Mouse (Mus musculus) right cerebral cortex, adult 2 months (tissue): ENCODE data around the gene Decr2.
A peak's percentile ranks its signal among the peaks of the same experiment; 100 is the strongest.
"Not testable (repeated sequence)": the region's sequence is repeated elsewhere in the genome, so short reads cannot be mapped to it uniquely, and the experiment has no call there.

Source experiments
- DNase-seq, 2 experiments: peaks; one replicate each; pipeline ENCODE4 v3.0.0; 2021 to 2022; ENCODE audit warnings: low spot score in 2 of 2

The Decr2 gene

DNA sequence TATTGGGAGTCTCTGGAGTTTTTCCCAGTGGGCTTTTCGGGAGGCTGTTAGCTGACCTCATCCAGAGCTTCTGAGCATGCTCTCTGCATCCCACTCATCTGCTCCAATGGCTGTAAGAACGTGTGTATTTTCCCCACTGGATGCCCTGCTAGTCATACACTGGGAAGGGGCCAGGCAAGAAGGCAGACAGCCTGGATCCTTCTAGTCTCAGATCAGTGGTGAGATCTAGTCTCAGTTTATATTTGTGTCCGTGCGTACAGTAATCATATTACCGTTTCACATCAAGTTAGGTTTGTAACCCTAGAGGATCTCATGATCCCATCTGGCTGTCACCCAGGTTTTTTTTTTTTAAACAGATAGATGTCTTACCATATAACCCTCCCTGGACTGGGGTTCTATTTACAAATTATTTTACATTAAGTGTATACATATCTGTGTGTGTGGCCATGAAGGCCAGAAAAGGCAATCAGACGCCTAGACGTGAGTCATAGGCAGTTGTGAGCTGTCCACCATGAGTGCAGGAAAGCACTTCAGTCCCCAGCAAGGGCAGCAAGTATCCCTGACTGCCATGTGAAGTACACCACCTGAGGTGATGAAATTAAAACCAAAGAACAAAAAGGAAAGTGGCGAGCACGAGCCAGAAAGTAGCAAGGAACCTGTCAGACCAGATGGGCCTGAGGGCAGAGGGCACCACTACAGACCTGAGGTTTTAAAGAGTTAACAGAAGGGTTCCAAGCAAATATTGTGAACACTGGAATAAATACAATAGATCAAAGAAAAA is 32.2 kb downstream of the Decr2 start:
- no peak for DNase-seq

- DNase-seq: peak in 1 of 2 experiments; percentile 52
Measured at GRCm38 (mm10) chr17:26057278-26057677, 32.9 kb downstream of the Decr2 start.

GRCm38 (mm10) chr17:26055164-26055563 is 35.0 kb downstream of the Decr2 start:
- no peak for DNase-seq

DNA sequence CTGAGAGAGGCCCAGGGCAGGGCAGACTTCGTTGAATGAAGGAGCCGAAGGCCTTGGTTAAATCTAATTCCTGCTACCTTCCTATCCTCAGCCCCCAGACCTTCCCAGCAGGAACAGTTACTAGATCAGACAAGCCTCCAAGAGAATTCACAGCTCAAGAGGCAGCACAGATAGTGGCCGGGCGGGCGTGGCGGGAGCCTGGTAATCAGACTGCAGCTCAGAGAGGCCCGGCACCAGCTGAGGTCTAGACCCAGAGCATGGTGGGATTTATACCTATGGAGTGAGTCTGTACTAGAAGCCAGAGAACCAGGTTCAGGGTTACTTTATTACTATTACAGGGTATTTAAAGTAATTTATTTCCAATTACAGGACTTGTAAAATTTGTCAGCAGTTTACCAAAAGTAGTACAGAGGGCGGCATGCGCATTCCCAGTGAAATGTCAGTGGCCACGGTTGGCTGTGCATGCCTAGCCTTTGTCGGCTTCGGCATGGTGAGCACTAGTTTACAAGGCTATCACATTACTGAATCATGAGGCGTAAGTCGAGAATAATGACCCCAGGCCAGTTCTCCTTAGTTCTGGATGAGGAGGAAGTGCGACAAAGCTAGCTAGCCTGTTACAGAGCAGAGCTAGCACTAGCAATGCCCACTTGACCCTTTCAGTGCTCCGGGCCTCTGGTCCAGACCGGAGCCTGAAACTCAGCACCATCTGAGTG is 35.8 kb downstream of the Decr2 start:
- DNase-seq: no peak

DNA sequence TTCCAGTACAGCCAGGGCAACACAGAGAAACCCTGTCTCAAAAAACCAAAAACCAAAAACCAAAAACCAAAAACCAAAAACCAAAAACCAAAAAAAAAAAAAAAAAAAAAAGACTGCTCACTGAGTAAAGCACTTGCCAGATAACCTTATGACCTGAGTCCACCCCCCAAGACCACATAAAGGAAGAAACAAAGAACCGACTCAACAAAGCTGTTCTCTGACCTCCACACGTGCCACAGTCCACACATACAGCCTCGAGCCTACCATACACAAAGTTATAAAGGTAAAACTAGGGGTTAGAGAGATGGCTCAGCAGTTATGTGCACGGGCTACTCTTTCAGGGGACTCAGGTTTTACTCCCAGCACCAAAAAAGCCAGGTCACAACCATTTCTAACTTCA is 37.4 kb downstream of the Decr2 start:
- no peak for DNase-seq

GRCm38 (mm10) chr17:26052074-26052473 is 38.1 kb downstream of the Decr2 start:
- DNase-seq: no peak

DNA sequence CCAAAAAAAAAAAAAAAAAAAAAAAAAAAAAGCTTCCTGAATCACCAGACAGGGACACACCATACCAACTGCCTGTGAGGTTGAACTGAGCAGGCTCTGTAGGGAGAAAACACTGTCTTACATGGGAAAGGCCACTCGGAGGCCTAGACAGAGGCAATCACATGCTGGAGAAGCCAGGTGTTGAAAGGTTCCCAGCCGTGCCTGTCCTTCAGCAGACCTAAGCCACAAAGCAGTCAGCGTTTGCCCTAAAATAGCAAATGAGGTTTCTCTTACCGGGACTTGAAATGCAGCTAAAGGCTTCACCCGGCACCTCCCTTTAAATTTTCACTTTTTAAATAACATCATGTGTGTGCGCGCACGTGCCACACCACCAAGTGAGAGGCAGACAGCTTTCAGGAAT is 42.0 kb downstream of the Decr2 start:
- no peak for DNase-seq

- DNase-seq: no peak
Measured at GRCm38 (mm10) chr17:26046253-26046997, 43.7 kb downstream of the Decr2 start.

DNA sequence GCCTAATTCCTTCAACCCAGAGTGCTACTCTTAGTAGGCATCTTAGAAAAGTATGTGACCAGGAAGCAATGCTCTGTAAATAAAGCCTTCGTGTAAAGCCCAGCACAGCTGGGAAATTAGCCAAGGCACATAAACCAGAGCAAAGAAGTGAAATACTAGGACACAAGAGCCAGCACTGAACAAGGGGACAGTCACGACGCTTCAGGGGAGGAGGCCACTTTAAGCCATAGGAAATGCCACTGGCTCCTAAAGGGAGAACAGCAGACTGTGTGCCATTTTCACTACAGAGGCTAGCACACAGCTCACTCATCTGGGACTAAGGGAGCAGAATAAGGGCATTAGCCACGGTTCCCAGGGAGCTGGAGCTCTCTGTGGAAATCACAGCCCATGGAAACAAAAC is 44.9 kb downstream of the Decr2 start:
- DNase-seq: no peak

- DNase-seq: peak; percentile 66 to 76
Measured at GRCm38 (mm10) chr17:26043249-26043636, 46.9 kb downstream of the Decr2 start.

- DNase-seq: peak; percentile 30 to 55
Measured at GRCm38 (mm10) chr17:26042599-26043248, 47.4 kb downstream of the Decr2 start.

DNA sequence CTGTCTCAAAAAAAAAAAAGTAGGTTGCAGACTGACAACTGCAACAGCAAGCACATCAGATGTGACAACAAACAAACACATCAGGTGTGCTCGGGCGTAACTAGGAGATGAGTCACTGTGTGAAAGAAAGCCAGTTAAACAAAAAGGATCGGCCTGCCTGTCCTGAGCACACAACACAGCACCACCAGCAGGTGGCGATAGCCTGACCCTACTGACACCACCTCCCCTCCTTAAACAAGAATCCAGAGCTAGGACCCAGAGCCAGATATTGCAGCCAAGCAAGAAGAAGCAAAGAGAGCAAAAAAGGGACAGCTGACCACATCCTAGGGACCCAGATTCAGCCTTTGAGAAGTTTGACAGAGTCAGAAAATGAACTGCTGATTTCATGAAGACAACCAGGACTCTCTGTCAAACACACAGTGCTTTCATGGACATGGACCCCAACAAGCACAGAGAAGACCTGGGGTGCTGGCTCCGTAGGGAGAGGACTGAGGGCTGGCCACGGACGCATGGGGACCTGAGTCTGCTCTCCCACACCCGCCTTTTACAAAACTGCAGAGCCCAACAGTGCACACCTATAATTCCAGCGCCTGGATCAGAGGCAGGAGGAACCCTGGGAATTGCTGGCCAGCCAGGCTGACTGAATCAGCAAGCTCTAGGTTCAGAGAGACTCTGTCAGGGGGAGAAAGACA is 48.9 kb downstream of the Decr2 start:
- DNase-seq: peak; percentile 49 to 64

DNA sequence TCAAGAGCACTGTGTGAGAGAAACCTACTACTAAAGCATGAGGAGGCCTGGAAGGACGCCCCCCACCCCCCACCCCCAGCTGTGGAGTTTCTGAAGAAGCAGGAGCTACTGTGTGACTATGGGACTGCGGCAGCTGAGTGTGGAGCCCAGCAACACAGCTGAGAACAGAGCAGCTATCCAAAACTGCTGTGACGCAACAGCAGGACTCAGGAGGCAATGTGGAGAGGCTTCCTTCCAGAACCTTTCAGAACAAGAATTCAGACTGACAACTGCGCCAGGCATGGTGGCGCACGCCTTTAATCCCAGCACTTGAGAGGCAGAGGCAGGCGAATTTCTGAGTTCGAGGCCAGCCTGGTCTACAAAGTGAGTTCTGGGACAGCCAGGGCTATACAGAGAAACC is 49.4 kb downstream of the Decr2 start:
- not testable (repeated sequence) for DNase-seq

DNA sequence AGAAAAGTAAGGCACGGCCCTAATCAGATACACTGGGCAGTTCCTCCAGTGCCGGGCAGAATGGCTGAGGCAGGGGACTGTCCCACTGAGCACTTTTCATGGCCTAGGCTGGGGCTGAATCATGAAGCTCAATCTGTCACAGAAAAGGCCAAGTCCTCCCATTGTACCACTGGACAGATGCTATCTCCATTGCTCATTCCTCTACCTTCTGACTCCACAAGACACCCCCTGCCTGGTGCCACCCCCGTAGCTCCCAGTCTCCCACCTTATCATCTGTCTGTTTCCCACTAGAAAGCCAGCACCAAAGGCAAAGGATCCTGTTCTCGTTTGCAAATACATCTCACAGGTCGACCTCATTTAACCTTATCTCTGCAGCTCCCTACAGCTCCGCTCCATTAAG is 58.1 kb downstream of the Decr2 start:
- no peak for DNase-seq

- peak; percentile 51 to 58 for DNase-seq
Measured at GRCm38 (mm10) chr17:26031583-26031982, 58.6 kb downstream of the Decr2 start.
